Comparison of ENCODE assay signal across 8 mouse cellular contexts in the genomic region with DNA sequence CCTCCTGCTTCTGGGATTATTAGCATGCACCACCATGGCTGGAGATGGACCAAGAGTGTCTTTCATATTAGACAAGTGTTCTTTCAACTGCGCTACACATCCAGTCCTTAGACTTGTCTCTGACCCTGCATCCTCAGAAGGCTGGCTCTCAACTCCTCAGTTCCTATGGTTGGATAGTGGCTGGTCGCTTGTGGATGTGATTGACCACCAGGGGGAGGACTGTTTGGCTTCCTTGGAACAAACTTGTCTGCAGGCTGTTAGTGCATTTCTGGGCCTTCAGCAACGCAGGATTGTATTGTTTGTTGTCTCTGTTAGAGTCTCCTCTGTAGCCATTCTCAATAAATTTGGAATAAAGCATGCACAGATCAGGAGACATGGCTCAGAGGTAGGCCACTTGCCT. TPM values are rescaled to one million over a fixed set of nuclear protein-coding genes. Genes with fewer than 3 reads are reported as not detected.
A peak's percentile ranks its signal among the peaks of the same experiment; 100 is the strongest.
DNase-seq lines count a peak whose midpoint lies in the region; ATAC-seq and TF ChIP-seq lines count a peak whose summit lies in the region.

No protein-coding gene starts in this region.

- no peak overlapping the region for H3K9ac ChIP-seq in heart, postnatal 0 days (replicated peaks; ENCODE audit: low read depth, low read length)
- H3K9ac ChIP-seq in heart, embryonic 11.5 days (ENCODE audit: low read depth, low read length) = no peak overlapping the region

- no peak overlapping the region for H3K27ac ChIP-seq in heart, postnatal 0 days (ENCODE audit: low read depth)
- H3K27ac ChIP-seq in heart, embryonic 11.5 days (ENCODE audit: low read depth, low read length) = no peak overlapping the region

- no peak for TF ChIP-seq EP300 in heart, postnatal 0 days (IDR thresholded peaks at IDR 0.05; ENCODE audit: low read depth)

- WGBS in heart, postnatal 0 days = 42% methylated on average over 3 of the region's 3 CpGs
- 56% methylated on average over 3 of the region's 3 CpGs for WGBS in heart, embryonic 11.5 days (ENCODE audit: insufficient replicate concordance)

- peak; percentile 30 for DNase-seq in heart, postnatal 0 days (ENCODE audit: low spot score)
- DNase-seq in right cerebral cortex, postnatal 14 days = peak; percentile 35
- no peak for DNase-seq in right cerebral cortex, postnatal 36 days (ENCODE audit: low spot score in 2 of 2)
- peak; percentile 23 for DNase-seq in cerebellum, adult 9-10 months
- DNase-seq in induced T-regulatory cell, adult 2 months (ENCODE audit: low read depth) = peak; percentile 7
- peak; percentile 64 for DNase-seq in retina, embryonic 14.5 days (ENCODE audit: low spot score)

- H3K4me2 ChIP-seq in heart, postnatal 0 days (ENCODE audit: low read depth, low read length) = no peak overlapping the region
- no peak overlapping the region for H3K4me2 ChIP-seq in heart, embryonic 11.5 days

- H3K4me3 ChIP-seq in heart, postnatal 0 days (ENCODE audit: low read depth, low read length) = no peak overlapping the region
- no peak overlapping the region for H3K4me3 ChIP-seq in heart, embryonic 11.5 days (ENCODE audit: low read depth, low read length)

- ATAC-seq in heart, postnatal 0 days (ENCODE audit: insufficient read depth, low read depth) = no peak
- no peak for ATAC-seq in heart, embryonic 11.5 days (replicated peaks; ENCODE audit: insufficient number of reproducible peaks, low FRiP score, low TSS enrichment)
- ATAC-seq in megakaryocyte, adult 5-6 weeks (ENCODE audit: poor library complexity, severe bottlenecking) = no peak

- peak; percentile 78 for TF ChIP-seq CTCF in heart, postnatal 0 days (IDR thresholded peaks at IDR 0.05; ENCODE audit: low read depth)

- no peaks in the 10 kb centered on the region for H3K4me1 ChIP-seq in heart, postnatal 0 days (ENCODE audit: control insufficient read depth, insufficient read depth)
- H3K4me1 ChIP-seq in heart, embryonic 11.5 days (ENCODE audit: control insufficient read depth, insufficient read depth, low read length) = no peaks in the 10 kb centered on the region

- no peaks in the 10 kb centered on the region for H3K36me3 ChIP-seq in heart, postnatal 0 days (replicated peaks; ENCODE audit: control insufficient read depth, insufficient read depth, low read length)
- no peaks in the 10 kb centered on the region for H3K36me3 ChIP-seq in heart, embryonic 11.5 days (ENCODE audit: control insufficient read depth, insufficient read depth, low read length)

- H3K27me3 ChIP-seq in heart, postnatal 0 days (ENCODE audit: control insufficient read depth, insufficient read depth, low read length) = no peaks in the 10 kb centered on the region
- H3K27me3 ChIP-seq in heart, embryonic 11.5 days (ENCODE audit: control insufficient read depth, insufficient read depth, low read length) = no peaks in the 10 kb centered on the region

- no peaks in the 10 kb centered on the region for H3K9me3 ChIP-seq in heart, postnatal 0 days (replicated peaks; ENCODE audit: control insufficient read depth, low read length)
- H3K9me3 ChIP-seq in heart, embryonic 11.5 days (replicated peaks; ENCODE audit: control insufficient read depth, low read length) = no peaks in the 10 kb centered on the region

RNA-seq across cellular contexts. Expression of a gene that starts 55.4 kb away (rescaled TPM):
- 14.9 and 27.9 TPM in 2 replicates for total RNA-seq in heart, postnatal 0 days (2014; rRNA removed; ENCODE audit: low replicate concordance)
- 4.8 and 5.4 TPM in 2 replicates for polyA plus RNA-seq in heart, postnatal 0 days (2015; fragmentation: Nextera tagmentation; extraction: Ambion mirVana)
- 28.1 and 32.6 TPM in 2 replicates for polyA plus RNA-seq in heart, embryonic 11.5 days (2014; fragmentation: Nextera tagmentation; extraction: Ambion mirVana)
- 0.33 and 0.75 TPM in 2 replicates for total RNA-seq in megakaryocyte, adult 5-6 weeks (2015)
- 0.37 and 1.8 TPM in 2 replicates for total RNA-seq in megakaryocyte, adult 5-6 weeks (2017)

Comparison
In these comparisons a context has a peak if more than half of its experiments do, and no peak if none do; other contexts are left out.
1. DNase-seq: peak in heart, postnatal 0 days (single experiment), right cerebral cortex, postnatal 14 days (single experiment), cerebellum, adult 9-10 months (single experiment), induced T-regulatory cell, adult 2 months (single experiment) and retina, embryonic 14.5 days (single experiment); none in right cerebral cortex, postnatal 36 days (0 of 2).